Mouse (Mus musculus) CH12.LX (cell line): Measurements from ENCODE around the gene Gm20518. TPM values are rescaled to one million over a fixed set of nuclear protein-coding genes. Genes with fewer than 3 reads are reported as not detected.

Experiments
- DNase-seq: peaks from one replicate; pipeline ENCODE4 v3.0.0-alpha.2; 2013; ENCODE audit errors: extremely low read depth
- H3K27ac ChIP-seq: 2 replicates; pipeline ENCODE4 v1.5.1; 2012; ENCODE audit warnings: low read depth, mild to moderate bottlenecking, control low read depth, moderate library complexity; ENCODE audit not compliant: insufficient read depth
- H3K27me3 ChIP-seq: replicated peaks from 2 replicates; pipeline ENCODE3; 2012; ENCODE audit warnings: inconsistent platforms
- H3K36me3 ChIP-seq, 2 experiments: replicated peaks in 1 of 2; 2 replicates each; pipeline versions ENCODE3 to v1.6.1; 2012; ENCODE audit warnings: inconsistent platforms in 1 of 2, low read length in 1 of 2, mild to moderate bottlenecking in 1 of 2, mixed read lengths in 1 of 2, moderate library complexity in 1 of 2; ENCODE audit not compliant: control insufficient read depth in 1 of 2, insufficient read depth in 1 of 2
- H3K4me1 ChIP-seq, 2 experiments: 2 replicates each; pipeline ENCODE4 v1.6.1; 2012; ENCODE audit warnings: inconsistent platforms in 1 of 2, moderate library complexity in 1 of 2; ENCODE audit not compliant: insufficient read depth in 2 of 2, control insufficient read depth in 1 of 2
- H3K4me2 ChIP-seq: 2 replicates; pipeline ENCODE4 v1.6.1; 2012; ENCODE audit warnings: low read depth, mild to moderate bottlenecking, control low read depth; ENCODE audit not compliant: poor library complexity, insufficient read depth, severe bottlenecking
- H3K4me3 ChIP-seq, 3 experiments: fragments of 150-350 bp in 1 of 3; sonication (generic) in 1 of 3; replicated peaks in 1 of 3; 2 replicates each; pipeline versions ENCODE3 to v1.5.1; 2011 to 2012; ENCODE audit warnings: low read depth in 2 of 3, low read length in 2 of 3, mild to moderate bottlenecking in 2 of 3, moderate library complexity in 2 of 3, control low read depth in 1 of 3, improper control_type of control experiment in 1 of 3, inconsistent platforms in 1 of 3, mixed read lengths in 1 of 3; ENCODE audit not compliant: poor library complexity in 1 of 3
- H3K79me2 ChIP-seq: replicated peaks from 2 replicates; pipeline ENCODE4 v1.6.1; 2012; ENCODE audit warnings: mild to moderate bottlenecking, moderate library complexity; ENCODE audit not compliant: control insufficient read depth, poor library complexity, insufficient read depth, severe bottlenecking; ENCODE audit errors: extremely low read depth
- H3K9ac ChIP-seq: 2 replicates; pipeline ENCODE4 v1.6.1; 2012; ENCODE audit warnings: low read depth, mild to moderate bottlenecking, control low read depth, moderate library complexity; ENCODE audit not compliant: insufficient read depth
- H3K9me3 ChIP-seq: replicated peaks from 2 replicates; pipeline ENCODE3; 2012; ENCODE audit warnings: low read length, inconsistent platforms, mixed read lengths
- CHD1 ChIP-seq: IDR thresholded peaks from 2 replicates; pipeline ENCODE4 v1.6.1; 2012; ENCODE audit warnings: low read depth, low read length, improper control_type of control experiment, inconsistent platforms
- CHD2 ChIP-seq: IDR thresholded peaks from 2 replicates; pipeline ENCODE4 v1.6.1; 2011; ENCODE audit warnings: low read length, improper control_type of control experiment
- CTCF ChIP-seq, 2 experiments: IDR thresholded peaks in 1 of 2; conservative IDR thresholded peaks in 1 of 2; 2 replicates each; pipeline ENCODE4 v1.5.1; 2011 to 2012; ENCODE audit warnings: low read depth in 2 of 2, low read length in 2 of 2, improper control_type of control experiment in 1 of 2, inconsistent platforms in 1 of 2, mild to moderate bottlenecking in 1 of 2, moderate library complexity in 1 of 2
- ELF1 ChIP-seq: IDR thresholded peaks from 2 replicates; pipeline ENCODE4 v1.6.1; 2014; ENCODE audit warnings: low read depth, mild to moderate bottlenecking, inconsistent platforms, low read length, improper control_type of control experiment
- EP300 ChIP-seq: IDR thresholded peaks from 2 replicates; pipeline ENCODE4 v1.6.1; 2011; ENCODE audit warnings: low read length, improper control_type of control experiment
- ETS1 ChIP-seq: conservative IDR thresholded peaks from 2 replicates; pipeline ENCODE4 v1.6.1; 2012; ENCODE audit warnings: low read depth, mild to moderate bottlenecking, inconsistent platforms, low read length, improper control_type of control experiment, moderate library complexity
- GABPA ChIP-seq: IDR thresholded peaks from 2 replicates; pipeline ENCODE4 v1.6.1; 2012; ENCODE audit warnings: low read depth, low read length, improper control_type of control experiment, inconsistent platforms; ENCODE audit not compliant: insufficient replicate concordance
- IRF4 ChIP-seq: IDR thresholded peaks from 2 replicates; pipeline ENCODE4 v1.6.1; 2014; ENCODE audit warnings: low read depth, mild to moderate bottlenecking, inconsistent platforms, low read length, improper control_type of control experiment
- JUN ChIP-seq: IDR thresholded peaks from 2 replicates; pipeline ENCODE4 v1.6.1; 2011; ENCODE audit warnings: low read depth, mild to moderate bottlenecking, low read length, improper control_type of control experiment, moderate library complexity; ENCODE audit not compliant: insufficient read depth
- MAX ChIP-seq: IDR thresholded peaks from 2 replicates; pipeline ENCODE4 v1.6.1; 2011; ENCODE audit warnings: low read length, improper control_type of control experiment
- MEF2A ChIP-seq: IDR thresholded peaks from 2 replicates; pipeline ENCODE4 v1.6.1; 2014; ENCODE audit warnings: low read depth, mild to moderate bottlenecking, inconsistent platforms, low read length, improper control_type of control experiment, borderline replicate concordance
- MYC ChIP-seq: IDR thresholded peaks from 2 replicates; pipeline ENCODE4 v1.6.1; 2011; ENCODE audit warnings: low read depth, mild to moderate bottlenecking, improper control_type of control experiment, low read length
- NELFE ChIP-seq: IDR thresholded peaks from 2 replicates; pipeline ENCODE4 v1.6.1; 2011; ENCODE audit warnings: low read depth, low read length, improper control_type of control experiment
- NRF1 ChIP-seq: IDR thresholded peaks from 2 replicates; pipeline ENCODE4 v1.6.1; 2014; ENCODE audit warnings: low read depth, mild to moderate bottlenecking, inconsistent platforms, low read length, improper control_type of control experiment, moderate library complexity
- PAX5 ChIP-seq: IDR thresholded peaks from 2 replicates; pipeline ENCODE4 v1.6.1; 2012; ENCODE audit warnings: low read length, inconsistent platforms, mixed read lengths
- RAD21 ChIP-seq: IDR thresholded peaks from 2 replicates; pipeline ENCODE4 v1.6.1; 2011; ENCODE audit warnings: low read depth, mild to moderate bottlenecking, low read length, improper control_type of control experiment, moderate library complexity
- RCOR1 ChIP-seq: conservative IDR thresholded peaks from 2 replicates; pipeline ENCODE4 v1.6.1; 2012; ENCODE audit warnings: low read depth, mild to moderate bottlenecking, inconsistent platforms, low read length, improper control_type of control experiment
- SIN3A ChIP-seq: IDR thresholded peaks from 2 replicates; pipeline ENCODE4 v1.6.1; 2012; ENCODE audit warnings: low read length, improper control_type of control experiment, inconsistent platforms
- TBP ChIP-seq: conservative IDR thresholded peaks from 2 replicates; pipeline ENCODE4 v1.6.1; 2011; ENCODE audit warnings: low read depth, low read length, improper control_type of control experiment
- TCF12 ChIP-seq: IDR thresholded peaks from 2 replicates; pipeline ENCODE4 v1.6.1; 2014; ENCODE audit warnings: low read depth, mild to moderate bottlenecking, inconsistent platforms, low read length, improper control_type of control experiment
- USF1 ChIP-seq: IDR thresholded peaks from 2 replicates; pipeline ENCODE4 v1.6.1; 2014; ENCODE audit warnings: low read depth, mild to moderate bottlenecking, inconsistent platforms, low read length, improper control_type of control experiment
- ZKSCAN1 ChIP-seq: IDR thresholded peaks from 2 replicates; pipeline ENCODE4 v1.6.1; 2012; ENCODE audit warnings: low read depth, inconsistent platforms, low read length, improper control_type of control experiment, borderline replicate concordance
- ZMIZ1 ChIP-seq: IDR thresholded peaks from 2 replicates; pipeline ENCODE4 v1.6.1; 2012; ENCODE audit warnings: low read depth, mild to moderate bottlenecking, inconsistent platforms, low read length, improper control_type of control experiment
- ZNF384 ChIP-seq: IDR thresholded peaks from 2 replicates; pipeline ENCODE4 v1.6.1; 2012; ENCODE audit warnings: low read depth, low read length, improper control_type of control experiment, inconsistent platforms
- dilution Hi-C: fragments of 300-500 bp; cut with MboI; formaldehyde crosslinking; loops from 2 replicates; pipeline ENCODE4 v1.14.3; 2020; ENCODE audit warnings: low sequenced_read_pairs; ENCODE audit not compliant: extremely low pct_unique_long_range_greater_than_20kb, extremely low pct_ligation_motif_present
- in situ Hi-C: fragments of 300-500 bp; cut with MboI; formaldehyde crosslinking; loops from 3 replicates; pipeline ENCODE4 v1.14.3; 2019; ENCODE audit warnings: low sequenced_read_pairs, low pct_ligation_motif_present, low pct_unique_long_range_greater_than_20kb, mixed read lengths
- polyA plus RNA-seq: library from polyadenylated mRNA; unstranded; fragments of >175 nt; gene quantifications from 2 replicates; pipeline ENCODE4 v1.2.1, GENCODE M21; 2012; ENCODE audit warnings: low read depth; ENCODE audit not compliant: insufficient read length
- total RNA-seq, 2 experiments: library from RNA; depleted of rRNA; stranded (reverse); fragments of 300-350 nt in 1 of 2; fragments of >200 nt in 1 of 2; gene quantifications; 2 replicates each; pipeline ENCODE4 v1.2.3; 2012 to 2014

Gm20518 gene
- total and polyA plus RNA-seq, 3 experiments, result 0.16 to 0.91 (median 0.21) TPM

DNA sequence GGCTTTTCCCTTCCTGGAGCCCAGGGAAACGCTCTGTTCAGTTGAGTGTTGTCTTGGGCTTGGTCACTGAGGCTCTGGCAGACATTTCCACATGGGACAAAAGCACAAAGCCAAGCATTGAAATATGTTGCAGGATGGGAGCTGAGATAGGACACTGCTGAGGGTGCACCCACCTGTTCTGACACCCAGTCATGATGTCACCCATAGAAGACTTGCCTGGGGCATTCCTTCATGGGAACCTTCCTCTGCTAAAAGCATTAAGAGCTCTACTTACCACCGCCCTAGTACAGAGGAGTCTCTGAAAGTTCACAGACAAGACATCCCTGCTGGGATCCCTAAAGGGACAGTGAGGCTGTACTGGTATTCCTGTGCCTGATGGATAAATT lies 1.1 kb downstream of the Gm20518 start:
- TF ChIP-seq GABPA, result no peak
- no peak for TF ChIP-seq USF1
- no peak for TF ChIP-seq TCF12
- TF ChIP-seq RAD21, result no peak
- TF ChIP-seq NRF1, result no peak
- no peak for TF ChIP-seq CTCF (conservative IDR thresholded peaks at IDR 0.05 in 1 of 2, IDR thresholded peaks at IDR 0.05 in 1 of 2; ENCODE audit: low read depth in 2 of 2, low read length in 2 of 2)
- TF ChIP-seq RCOR1, result no peak
- no peak for TF ChIP-seq ZKSCAN1
- TF ChIP-seq EP300, result no peak
- no peak for TF ChIP-seq TBP
- no peak for TF ChIP-seq ELF1
- no peak for TF ChIP-seq IRF4
- TF ChIP-seq, all 38 proteins: peak for 0
- Histone ChIP-seq H3K79me2 (peaks cover 26% of the 10 kb centered on the region), H3K27ac (no peak overlapping the region), H3K9me3 (no peaks in the 10 kb centered on the region), H3K27me3 (no peaks in the 10 kb centered on the region), H3K4me2 (peak overlapping the region; percentile 41), H3K9ac (peak overlapping the region; percentile 98), H3K4me3 (peak overlapping the region; percentile 90 to 98 (median 93)), H3K4me1 (peaks cover 7 to 34% of the 10 kb centered on the region in 2 experiments), H3K36me3 (peaks cover 4 to 21% of the 10 kb centered on the region in 2 experiments)
- dilution Hi-C loops (no loop called here), in situ Hi-C loops (no loop called here)
- no peak for DNase-seq

DNA sequence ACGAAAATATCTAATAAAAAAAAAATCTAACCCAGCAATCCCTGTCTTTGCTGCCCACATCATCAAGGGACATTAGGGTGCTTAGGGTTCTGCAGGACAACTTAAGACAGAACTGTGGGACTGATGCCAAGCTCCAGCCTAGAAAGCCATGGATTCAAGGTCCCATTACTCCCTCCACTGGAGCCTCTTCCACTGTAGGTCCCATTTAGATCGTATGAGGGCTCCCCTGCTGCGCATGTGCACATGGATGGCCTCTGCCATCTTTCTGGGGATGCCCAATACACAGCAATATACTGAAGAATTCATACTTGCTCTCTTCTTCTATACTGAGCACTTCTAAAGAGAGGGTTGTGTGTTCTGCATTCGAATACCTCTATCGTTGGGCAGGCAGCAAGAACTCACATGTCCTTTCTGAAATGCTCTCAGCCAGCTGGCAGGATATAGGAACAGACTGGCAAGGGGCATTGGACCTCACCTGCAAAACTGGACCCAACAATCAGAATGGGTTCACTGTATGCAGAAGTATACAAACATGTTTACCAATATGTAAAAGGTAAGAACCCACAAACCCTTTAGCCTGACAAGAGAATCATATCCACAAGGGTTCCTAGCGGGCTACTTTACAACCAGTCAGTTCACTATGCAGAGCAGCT lies 1.7 kb downstream of the Gm20518 start:
- Histone ChIP-seq H3K4me2 (peak overlapping the region; percentile 41), H3K36me3 (peaks cover 4 to 26% of the 10 kb centered on the region in 2 experiments), H3K4me1 (peaks cover 7 to 37% of the 10 kb centered on the region in 2 experiments), H3K4me3 (peak overlapping the region in 2 of 3 experiments; percentile 90 to 93), H3K79me2 (peaks cover 26% of the 10 kb centered on the region), H3K9me3 (no peaks in the 10 kb centered on the region), H3K9ac (no peak overlapping the region), H3K27me3 (no peaks in the 10 kb centered on the region), H3K27ac (no peak overlapping the region)
- dilution Hi-C loops, result no loop called here
- no peak for DNase-seq
- in situ Hi-C loops, result no loop called here
- TF ChIP-seq MYC (no peak), JUN (no peak), ZNF384 (no peak), PAX5 (no peak), MAX (no peak), MEF2A (no peak), RCOR1 (no peak), CHD1 (no peak), ELF1 (no peak), CHD2 (no peak), SIN3A (no peak), ZMIZ1 (no peak), ZKSCAN1 (no peak), NELFE (no peak), GABPA (no peak), ETS1 (no peak)
